Mouse (Mus musculus): Measurements from ENCODE around the gene Nacc1. TPM values are rescaled to one million over a fixed set of nuclear protein-coding genes. Genes with fewer than 3 reads are reported as not detected.

The Nacc1 gene
- total and polyA plus RNA-seq, 3 experiments, result 30.5 to 45.3 (median 31.0) TPM

DNA sequence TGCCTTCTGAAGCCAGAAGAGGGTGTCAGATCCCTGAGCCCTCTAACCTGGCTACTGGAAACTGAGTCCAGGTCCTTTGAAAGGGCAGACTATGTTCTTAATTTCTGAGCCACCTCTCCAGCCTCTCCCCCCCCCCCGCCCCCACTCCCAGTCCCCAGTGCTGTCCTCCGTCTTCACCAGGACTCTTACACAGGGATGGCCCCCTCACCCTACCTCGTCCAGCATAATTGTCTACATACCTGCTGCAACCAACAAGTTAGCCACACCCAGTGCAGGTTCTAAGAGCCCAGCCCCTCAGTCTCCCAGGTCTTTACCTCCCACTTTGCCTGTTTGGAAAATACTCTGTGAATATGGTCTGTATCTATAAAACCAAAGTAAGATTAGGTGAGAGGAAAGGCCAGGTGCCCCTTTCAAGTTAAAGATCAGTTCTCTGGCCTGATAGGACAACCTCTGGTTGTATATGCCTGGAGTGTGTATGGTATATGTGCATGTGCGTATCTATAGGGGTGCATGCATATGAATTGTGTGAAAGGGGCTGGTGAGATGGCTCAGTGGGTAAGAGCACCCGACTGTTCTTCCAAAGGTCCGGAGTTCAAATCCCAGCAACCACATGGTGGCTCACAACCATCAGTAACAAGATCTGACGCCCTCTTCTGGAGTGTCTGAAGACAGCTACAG is 46.9 kb downstream of the Nacc1 start:
- Histone ChIP-seq H3K9ac (ENCODE audit: low read depth, low read length) (no peak overlapping the region), H3K27ac (no peak overlapping the region)

DNA sequence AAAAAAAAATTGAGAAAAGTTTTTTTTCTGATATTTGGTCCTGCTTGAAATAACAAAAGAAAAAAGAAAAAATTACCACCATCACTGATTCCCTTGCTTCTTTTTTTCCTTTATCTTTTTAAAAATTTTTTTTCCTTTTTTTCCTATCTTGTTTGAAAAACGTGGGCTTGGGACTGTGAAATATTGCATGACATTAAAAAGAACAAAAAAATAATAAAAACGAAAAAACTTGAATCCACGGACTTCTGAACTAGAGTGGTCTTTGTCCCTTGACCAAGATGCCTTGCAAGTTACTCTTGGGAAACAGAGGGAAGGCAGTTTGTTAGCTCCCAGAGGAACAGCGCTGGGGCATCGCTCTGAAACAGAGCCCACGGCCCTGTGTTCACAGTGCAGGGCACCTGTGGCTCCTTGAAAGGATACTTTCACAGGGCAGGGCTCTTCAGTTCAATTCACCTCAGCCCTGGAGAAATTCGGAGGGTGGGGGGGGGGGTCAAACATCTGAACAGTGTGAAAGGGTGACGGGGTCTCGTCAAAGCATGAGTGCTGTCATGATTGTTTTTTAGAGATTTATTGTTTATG is 47.6 kb downstream of the Nacc1 start:
- H3K4me1 ChIP-seq (ENCODE audit: control insufficient read depth, insufficient read depth, low read length), result peaks cover 2% of the 10 kb centered on the region
- H3K4me3 ChIP-seq, result peak overlapping the region; percentile 85
- H3K27me3 ChIP-seq (ENCODE audit: control insufficient read depth, insufficient read depth, low read length), result no peaks in the 10 kb centered on the region
- DNase-seq, result no peak
- H3K9ac ChIP-seq (ENCODE audit: low read depth, low read length), result no peak overlapping the region
- no peaks in the 10 kb centered on the region for H3K36me3 ChIP-seq (ENCODE audit: control insufficient read depth, insufficient read depth, low read length)
- no peak for TF ChIP-seq POLR2A (IDR thresholded peaks at IDR 0.05; ENCODE audit: insufficient read depth, low read depth, low read length)
- WGBS, result 36% methylated on average over 9 of the region's 9 CpGs
- peak overlapping the region; percentile 83 for H3K27ac ChIP-seq
- intact Hi-C loops (cut with DNase I), result loop anchor here (2.0 kb wide), 1 partner anchor 171 kb away; no protein-coding TSS in a partner anchor
- H3K79me2 ChIP-seq (replicated peaks; ENCODE audit: control insufficient read depth, insufficient read depth, low read length), result no peaks in the 10 kb centered on the region

More for the DNA sequence above, 46.9 kb downstream of the Nacc1 start:
- intact Hi-C loops (cut with DNase I), result loop anchor here (2.0 kb wide), 1 partner anchor 170 kb away; no protein-coding TSS in a partner anchor
- Histone ChIP-seq H3K4me3 (no peak overlapping the region), H3K36me3 (ENCODE audit: control insufficient read depth, insufficient read depth, low read length) (no peaks in the 10 kb centered on the region), H3K4me1 (ENCODE audit: control insufficient read depth, insufficient read depth, low read length) (peaks cover 2% of the 10 kb centered on the region; the same call in 1 of the 2 replicates), H3K79me2 (replicated peaks; ENCODE audit: control insufficient read depth, insufficient read depth, low read length) (no peaks in the 10 kb centered on the region), H3K27me3 (ENCODE audit: control insufficient read depth, insufficient read depth, low read length) (no peaks in the 10 kb centered on the region)
- WGBS, result 79% methylated on average over 7 of the region's 7 CpGs
- TF ChIP-seq POLR2A (IDR thresholded peaks at IDR 0.05; ENCODE audit: insufficient read depth, low read depth, low read length), result no peak
- no peak for TF ChIP-seq CTCF (IDR thresholded peaks at IDR 0.05)
- no peak for TF ChIP-seq EP300 (IDR thresholded peaks at IDR 0.05; ENCODE audit: insufficient read depth, low read depth, low read length)
- DNase-seq, result no peak

DNA sequence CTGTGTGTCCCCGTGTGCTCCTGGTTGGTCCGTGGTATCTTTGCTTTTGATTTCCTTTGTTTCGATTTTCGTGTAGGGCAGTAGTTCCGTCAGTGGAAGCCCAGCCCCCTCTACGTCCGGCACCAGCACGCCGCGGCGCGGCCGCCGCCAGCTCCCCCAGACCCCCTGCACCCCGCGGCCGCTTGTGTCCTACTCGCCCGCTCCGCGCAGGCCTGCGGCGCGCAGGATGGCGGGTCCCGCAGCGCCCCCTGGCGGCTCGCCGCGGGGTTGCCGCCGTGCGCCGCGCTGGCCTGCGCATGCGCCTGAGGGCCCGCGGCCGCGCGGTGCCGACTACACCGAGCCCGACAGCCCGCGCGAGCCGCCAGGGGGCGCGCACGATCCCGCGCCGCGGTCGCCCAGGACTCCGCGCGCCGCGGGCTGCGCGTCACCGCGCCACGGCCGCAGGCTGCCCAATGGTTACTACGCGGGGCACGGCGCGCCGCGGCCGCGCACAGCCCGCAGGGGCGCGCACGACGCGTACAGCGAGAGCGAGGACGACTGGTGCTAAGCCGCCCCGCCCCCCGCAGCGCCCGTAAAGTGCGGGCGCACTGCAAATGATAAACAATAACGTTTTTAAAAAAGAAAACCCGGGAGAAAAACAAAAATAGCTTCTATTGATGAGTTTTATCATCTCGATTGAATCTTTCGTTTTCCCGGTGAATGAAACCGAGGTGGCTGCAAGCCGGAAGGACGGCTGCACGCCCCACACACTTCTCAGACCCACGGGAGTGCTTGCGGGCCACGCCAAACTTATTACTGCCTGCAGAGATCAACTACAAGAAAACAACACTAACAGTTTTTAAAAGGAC is 48.3 kb downstream of the Nacc1 start:
- DNase-seq, result peak; percentile 98 to 99
- intact Hi-C loops (cut with DNase I), result loop anchor here (1.0 to 2.0 kb wide), 4 partner anchors 21 to 171 kb away; no protein-coding TSS in a partner anchor

DNA sequence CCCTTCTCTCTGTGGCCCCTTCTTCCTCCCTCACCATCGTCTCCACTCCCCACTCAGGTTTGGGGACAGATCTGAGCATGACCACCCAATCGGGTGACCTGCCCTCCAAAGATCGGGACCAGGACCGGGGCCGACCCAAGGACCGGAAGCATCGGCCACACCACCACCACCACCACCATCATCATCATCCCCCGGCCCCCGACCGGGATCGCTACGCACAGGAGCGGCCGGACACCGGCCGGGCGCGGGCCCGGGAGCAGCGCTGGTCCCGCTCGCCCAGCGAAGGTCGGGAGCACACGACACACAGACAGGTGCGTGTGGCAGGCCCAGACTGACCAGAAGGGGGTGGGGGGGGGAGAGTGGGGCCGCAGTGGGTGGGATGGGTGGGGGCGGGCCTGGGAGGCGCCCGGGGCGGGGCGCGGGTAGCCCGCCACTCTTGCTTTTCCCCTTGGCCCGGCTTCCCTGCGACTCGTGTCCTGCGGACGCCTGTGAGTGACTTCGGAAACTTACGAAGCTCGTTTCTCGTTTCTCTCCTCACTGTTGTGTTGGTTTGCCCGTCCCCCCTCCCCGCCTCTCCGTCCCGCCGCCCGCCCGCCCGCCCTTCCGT is 49.0 kb downstream of the Nacc1 start:
- intact Hi-C loops (cut with DNase I), result loop anchor here (1.0 to 2.0 kb wide), 3 partner anchors 22 to 44 kb away; no protein-coding TSS in a partner anchor
- H3K27me3 ChIP-seq (ENCODE audit: control insufficient read depth, insufficient read depth, low read length), result no peaks in the 10 kb centered on the region

More for the DNA sequence above, 48.3 kb downstream of the Nacc1 start:
- Histone ChIP-seq H3K4me3 (peak overlapping the region; percentile 85), H3K79me2 (replicated peaks; ENCODE audit: control insufficient read depth, insufficient read depth, low read length) (no peaks in the 10 kb centered on the region), H3K36me3 (ENCODE audit: control insufficient read depth, insufficient read depth, low read length) (no peaks in the 10 kb centered on the region), H3K27ac (peak overlapping the region; percentile 91), H3K9ac (ENCODE audit: low read depth, low read length) (peak overlapping the region; percentile 87), H3K4me1 (ENCODE audit: control insufficient read depth, insufficient read depth, low read length) (peaks cover 3% of the 10 kb centered on the region), H3K27me3 (ENCODE audit: control insufficient read depth, insufficient read depth, low read length) (no peaks in the 10 kb centered on the region)
- TF ChIP-seq CTCF (IDR thresholded peaks at IDR 0.05) (peak; percentile 65), POLR2A (IDR thresholded peaks at IDR 0.05; ENCODE audit: insufficient read depth, low read depth, low read length) (peak; percentile 60; the same call in 1 of the 2 replicates), EP300 (IDR thresholded peaks at IDR 0.05; ENCODE audit: insufficient read depth, low read depth, low read length) (no peak)
- WGBS, result under 1% methylated on average over 106 of the region's 106 CpGs

DNA sequence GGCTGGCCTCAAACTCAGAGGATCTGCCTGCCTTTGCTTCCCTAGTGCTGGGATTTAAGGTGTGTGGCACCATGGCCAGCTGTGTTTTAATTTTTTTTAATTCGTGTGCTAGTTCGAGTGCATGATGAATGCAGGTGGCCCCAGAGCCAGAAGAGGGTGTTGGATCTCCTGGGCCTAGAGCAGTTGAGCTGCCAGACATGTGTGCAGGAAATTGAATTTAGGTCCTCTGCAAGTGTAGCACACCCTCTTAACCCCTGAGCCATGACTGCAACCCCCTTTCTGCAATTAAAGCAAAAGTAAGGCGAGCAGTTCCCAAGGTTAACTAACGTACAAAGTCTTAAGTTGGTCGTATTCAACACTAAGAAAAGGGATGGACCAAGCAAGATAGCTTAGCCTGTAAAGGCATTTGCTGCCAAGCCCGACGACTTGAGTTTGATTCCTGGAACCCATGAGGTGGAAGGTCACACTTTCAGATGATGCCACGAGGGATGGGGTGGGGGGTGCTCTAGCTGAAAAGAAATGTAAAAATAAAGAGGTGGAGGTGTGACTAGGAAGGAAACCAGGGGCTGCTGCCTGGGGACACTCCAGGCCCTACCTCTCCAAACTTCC is 49.6 kb downstream of the Nacc1 start:
- Histone ChIP-seq H3K9ac (ENCODE audit: low read depth, low read length) (peak overlapping the region; percentile 87), H3K27ac (no peak overlapping the region; the same call in 1 of the 2 replicates), H3K4me3 (peak overlapping the region; percentile 66), H3K27me3 (ENCODE audit: control insufficient read depth, insufficient read depth, low read length) (no peaks in the 10 kb centered on the region), H3K36me3 (ENCODE audit: control insufficient read depth, insufficient read depth, low read length) (no peaks in the 10 kb centered on the region), H3K79me2 (replicated peaks; ENCODE audit: control insufficient read depth, insufficient read depth, low read length) (no peaks in the 10 kb centered on the region), H3K4me1 (ENCODE audit: control insufficient read depth, insufficient read depth, low read length) (peaks cover 3% of the 10 kb centered on the region)
- TF ChIP-seq POLR2A (IDR thresholded peaks at IDR 0.05; ENCODE audit: insufficient read depth, low read depth, low read length) (no peak), EP300 (IDR thresholded peaks at IDR 0.05; ENCODE audit: insufficient read depth, low read depth, low read length) (no peak), CTCF (IDR thresholded peaks at IDR 0.05) (no peak)
- intact Hi-C loops (cut with DNase I), result loop anchor here (2.0 kb wide), 2 partner anchors 27 to 43 kb away; no protein-coding TSS in a partner anchor
- WGBS, result 57% methylated on average over 8 of the region's 8 CpGs
- no peak for DNase-seq

More for the DNA sequence above, 49.0 kb downstream of the Nacc1 start:
- no peak for DNase-seq
- TF ChIP-seq POLR2A (IDR thresholded peaks at IDR 0.05; ENCODE audit: insufficient read depth, low read depth, low read length), result no peak
- TF ChIP-seq CTCF (IDR thresholded peaks at IDR 0.05), result no peak
- TF ChIP-seq EP300 (IDR thresholded peaks at IDR 0.05; ENCODE audit: insufficient read depth, low read depth, low read length), result no peak
- H3K4me3 ChIP-seq, result peak overlapping the region; percentile 66
- H3K79me2 ChIP-seq (replicated peaks; ENCODE audit: control insufficient read depth, insufficient read depth, low read length), result no peaks in the 10 kb centered on the region
- H3K4me1 ChIP-seq (ENCODE audit: control insufficient read depth, insufficient read depth, low read length), result peaks cover 3% of the 10 kb centered on the region
- peak overlapping the region; percentile 87 for H3K9ac ChIP-seq (ENCODE audit: low read depth, low read length)
- WGBS, result 2% methylated on average over 46 of the region's 52 CpGs
- H3K36me3 ChIP-seq (ENCODE audit: control insufficient read depth, insufficient read depth, low read length), result no peaks in the 10 kb centered on the region
- peak overlapping the region; percentile 91 for H3K27ac ChIP-seq
